Mouse (Mus musculus) naive thymus-derived CD4-positive, alpha-beta T cell, adult 5 months (primary cell): ENCODE results near the gene Irak3. TPM values are rescaled to one million over a fixed set of nuclear protein-coding genes. Genes with fewer than 3 reads are reported as not detected.

Experiments used
- polyA plus RNA-seq: library from polyadenylated mRNA; unstranded; fragments of 100-300 nt; shearing (Covaris generic); gene quantifications from one replicate; pipeline ENCODE4 v1.2.1, GENCODE M21; 2017

Irak3 gene
- 11.2 TPM for polyA plus RNA-seq

GRCm38 (mm10) chr10:120201961-120202402 lies at the start of gene Irak3:
Gene Irak3 (minus strand): TSS chr10:120202130.

GRCm38 (mm10) chr10:120226871-120227661 lies 25.1 kb upstream of the Irak3 start, which contains the start of gene Llph:
Gene Llph (plus strand): TSS chr10:120227070.

DNA sequence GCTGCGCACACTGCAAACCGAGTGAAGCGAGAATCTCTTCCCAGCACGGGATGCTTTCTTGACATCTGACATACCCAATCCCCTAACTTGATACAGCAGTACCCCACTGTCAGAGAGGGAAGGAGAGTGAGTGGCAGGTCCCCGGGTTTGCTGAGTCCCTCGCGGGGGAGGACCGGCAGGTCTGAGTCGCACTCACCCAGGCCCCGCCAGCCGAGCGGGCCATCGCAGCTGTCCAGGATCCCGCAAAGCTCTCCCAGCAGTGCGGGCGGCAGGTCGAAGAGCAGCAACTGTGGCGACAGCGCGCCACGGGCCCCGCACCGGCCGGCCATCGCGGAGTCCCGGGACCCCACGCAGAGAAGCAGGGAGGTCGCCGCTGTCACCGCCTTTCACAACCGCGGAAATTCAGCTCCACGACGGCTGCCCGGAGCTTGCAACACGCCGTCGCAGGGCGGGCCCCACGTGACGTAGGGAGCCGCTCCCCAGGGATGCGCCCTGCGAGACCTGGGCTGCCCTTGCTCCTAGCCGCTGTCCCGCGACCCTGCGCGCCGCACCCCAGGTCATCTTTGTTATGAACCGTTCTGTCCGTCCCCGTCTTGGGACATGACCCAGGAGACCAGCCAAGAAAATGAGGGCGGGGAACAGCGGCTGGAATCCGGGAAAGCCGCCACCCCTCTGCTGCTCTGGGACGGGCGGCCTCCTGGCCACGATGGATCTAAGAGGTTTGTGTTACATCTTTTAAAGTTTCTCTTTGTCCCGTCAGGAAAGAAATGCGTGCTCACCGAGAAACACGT lies 604 bp downstream of the Irak3 start, which contains the start of gene Tmbim4:
TSS of gene Tmbim4 (plus strand) at position 460 of the 791 bp plus-strand sequence.

GRCm38 (mm10) chr10:120112507-120113396 lies 89.2 kb downstream of the Irak3 start, which contains the start of gene Helb:
Gene Helb (minus strand): TSS chr10:120112987.

Other genes with a start within 250 kb of the Irak3 start
- 19.7 TPM for gene Helb, start 89.1 kb downstream of the Irak3 start, polyA plus RNA-seq
- 77.8 TPM for gene Tmbim4, start 540 bp downstream of the Irak3 start, polyA plus RNA-seq
- gene Llph, start 24.9 kb upstream of the Irak3 start, polyA plus RNA-seq: 125 TPM